Mouse (Mus musculus): Measurements from ENCODE around the gene Gm10662. TPM values are rescaled to one million over a fixed set of nuclear protein-coding genes. Genes with fewer than 3 reads are reported as not detected.
"Not testable (repeated sequence)": the region's sequence is repeated elsewhere in the genome, so short reads cannot be mapped to it uniquely, and the experiment has no call there.

Gene Gm10662
- not detected for total RNA-seq (2021)
- long read RNA-seq, experiment 1: 0 reads
- long read RNA-seq, experiment 2: 0 reads

- not testable (repeated sequence) for DNase-seq (ENCODE audit: low spot score in 2 of 2)
Observed at GRCm38 (mm10) chr7:23144380-23144779, at the start of gene Gm10662. Gene Gm10662 (minus strand): TSS chr7:23144480.

- DNase-seq (ENCODE audit: low spot score in 2 of 2): not testable (repeated sequence)
Observed at GRCm38 (mm10) chr7:23163505-23163904, 19.2 kb upstream of the Gm10662 start.

Other genes starting within 250 kb of the Gm10662 start
- not detected for gene Gm4214, start 159.8 kb downstream of the Gm10662 start, total RNA-seq (2021)
- not detected for gene Gm4216, start 124.6 kb downstream of the Gm10662 start, total RNA-seq (2021)
- not detected for gene Vmn1r163, start 88.9 kb downstream of the Gm10662 start, total RNA-seq (2021)
- not detected for gene Gm8720, start 77.0 kb downstream of the Gm10662 start, total RNA-seq (2021)
- gene Vmn1r165, start 72.9 kb upstream of the Gm10662 start, total RNA-seq (2021): not detected
- not detected for gene Vmn1r166, start 107.2 kb upstream of the Gm10662 start, total RNA-seq (2021)
- not detected for gene Gm6902, start 134.4 kb upstream of the Gm10662 start, total RNA-seq (2021)
- gene Nlrp4e, start 156.7 kb upstream of the Gm10662 start, total RNA-seq (2021): not detected
- under 1 TPM; 0.14 to 0.47 TPM for gene Nlrp5, start 241.4 kb upstream of the Gm10662 start, total RNA-seq (2021)